Mouse (Mus musculus): Measurements from ENCODE around the gene Cotl1.

GRCm38 (mm10) chr8:119806422-119807263 is 33.7 kb downstream of the Cotl1 start:
- TF ChIP-seq CTCF (IDR thresholded peaks at IDR 0.05; ENCODE audit: control insufficient read depth, insufficient read depth, insufficient read length) (no peak), MYOD1 (IDR thresholded peaks at IDR 0.05; ENCODE audit: control insufficient read depth, insufficient read length, low read depth) (no peak), MAX (IDR thresholded peaks at IDR 0.05) (no peak), USF1 (IDR thresholded peaks at IDR 0.05; ENCODE audit: low read depth) (no peak)
